Mouse (Mus musculus) liver, adult 2 months (tissue): Measurements from ENCODE around the gene Umad1. TPM values are rescaled to one million over a fixed set of nuclear protein-coding genes. Genes with fewer than 3 reads are reported as not detected.

Experiments used
- DNase-seq: peaks from one replicate; pipeline ENCODE4 v3.0.0-alpha.2; 2011; ENCODE audit warnings: low read depth, low spot score; ENCODE audit errors: extremely low read depth
- H3K27ac ChIP-seq: fragments of 200-500 bp; replicated peaks from 2 replicates; pipeline ENCODE4 v1.5.1; 2012; ENCODE audit warnings: low read depth, mild to moderate bottlenecking, control low read depth, inconsistent platforms, low read length; ENCODE audit not compliant: insufficient read depth
- H3K27me3 ChIP-seq: fragments of 200-500 bp; 2 replicates; pipeline ENCODE4 v1.6.1; 2012; ENCODE audit warnings: mild to moderate bottlenecking, moderate library complexity, low read length, inconsistent platforms; ENCODE audit not compliant: control insufficient read depth, insufficient read depth
- H3K36me3 ChIP-seq: fragments of 200-500 bp; 2 replicates; pipeline ENCODE4 v1.6.1; 2012; ENCODE audit warnings: low read length, inconsistent platforms; ENCODE audit not compliant: control insufficient read depth, insufficient read depth
- H3K4me1 ChIP-seq: fragments of 200-500 bp; 2 replicates; pipeline ENCODE4 v1.6.1; 2011; ENCODE audit warnings: low read length; ENCODE audit not compliant: control insufficient read depth, insufficient read depth
- H3K4me3 ChIP-seq: fragments of 200-500 bp; 2 replicates; pipeline ENCODE4 v1.5.1; 2011; ENCODE audit warnings: low read depth, mild to moderate bottlenecking, control low read depth, low read length, moderate library complexity; ENCODE audit not compliant: insufficient read depth
- H3K79me2 ChIP-seq: fragments of 200-500 bp; 2 replicates; pipeline ENCODE4 v1.6.1; 2012; ENCODE audit warnings: inconsistent platforms, mild to moderate bottlenecking, low read length, moderate library complexity; ENCODE audit not compliant: control insufficient read depth, insufficient read depth
- H3K9ac ChIP-seq: fragments of 200-500 bp; 2 replicates; pipeline ENCODE4 v1.6.1; 2012; ENCODE audit warnings: low read depth, mild to moderate bottlenecking, control low read depth, inconsistent platforms, low read length
- CTCF ChIP-seq: fragments of 200-500 bp; IDR thresholded peaks from 2 replicates; pipeline ENCODE4 v1.5.1; 2011; ENCODE audit warnings: low read depth, low read length, control low read depth
- POLR2A ChIP-seq: fragments of 200-500 bp; IDR thresholded peaks from 2 replicates; pipeline ENCODE4 v1.6.1; 2011; ENCODE audit warnings: low read length, control low read depth; ENCODE audit not compliant: insufficient read depth; ENCODE audit errors: extremely low read depth
- WGBS: fragments of 180-500 bp; shearing (Covaris S2); methylation state at CpG from one replicate; pipeline ENCODE4 v1.1.7; 2018; 5-methylcytosine and 5-hydroxymethylcytosine counted together
- polyA plus RNA-seq: library from polyadenylated mRNA; depleted of rRNA; stranded (reverse); fragments of >200 nt; gene quantifications from 2 replicates; pipeline ENCODE4 v1.2.3, GENCODE M21; 2012
- total RNA-seq: library from RNA; depleted of rRNA; stranded (reverse); fragments of >200 nt; gene quantifications from 2 replicates; pipeline ENCODE4 v1.2.3, GENCODE M21; 2014

The Umad1 gene
- total and polyA plus RNA-seq, 2 experiments = 15.0 to 17.0 TPM

DNA sequence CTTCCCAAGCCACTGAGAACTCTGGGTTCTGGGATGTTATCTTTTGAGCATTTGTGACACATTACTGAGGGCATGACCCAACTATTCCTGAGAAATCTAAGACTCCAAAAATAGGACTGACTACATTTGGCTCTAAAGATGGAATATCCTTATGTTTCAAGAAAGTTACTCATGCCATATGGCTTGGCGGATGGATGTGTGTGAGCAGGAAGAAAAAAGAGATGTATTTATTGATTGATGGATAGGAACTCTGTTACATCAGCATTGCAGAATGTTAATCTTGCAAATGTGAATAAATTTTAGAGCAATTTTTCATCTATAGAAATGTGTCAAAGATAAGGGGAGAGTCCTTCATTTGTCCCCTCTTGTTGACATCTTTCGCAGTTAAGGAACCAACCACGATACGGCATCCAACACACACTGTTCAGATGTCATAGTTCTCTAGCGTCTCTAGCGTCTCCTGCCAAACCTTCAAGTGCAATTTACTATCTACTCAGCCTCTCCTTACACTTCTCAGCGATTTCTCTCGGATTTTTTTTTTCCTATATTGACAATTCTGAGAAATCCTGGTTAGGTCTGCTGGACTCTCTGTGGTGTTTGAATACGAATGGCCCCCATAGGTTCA is 171.6 kb downstream of the Umad1 start:
- Histone ChIP-seq H3K36me3 (no peaks in the 10 kb centered on the region), H3K9ac (no peak overlapping the region), H3K4me1 (peaks cover 6% of the 10 kb centered on the region), H3K4me3 (no peak overlapping the region), H3K79me2 (no peaks in the 10 kb centered on the region), H3K27ac (no peak overlapping the region), H3K27me3 (no peaks in the 10 kb centered on the region)
- TF ChIP-seq POLR2A (no peak), CTCF (no peak)
- DNase-seq = no peak
- 90% methylated on average over 9 of the region's 9 CpGs for WGBS

DNA sequence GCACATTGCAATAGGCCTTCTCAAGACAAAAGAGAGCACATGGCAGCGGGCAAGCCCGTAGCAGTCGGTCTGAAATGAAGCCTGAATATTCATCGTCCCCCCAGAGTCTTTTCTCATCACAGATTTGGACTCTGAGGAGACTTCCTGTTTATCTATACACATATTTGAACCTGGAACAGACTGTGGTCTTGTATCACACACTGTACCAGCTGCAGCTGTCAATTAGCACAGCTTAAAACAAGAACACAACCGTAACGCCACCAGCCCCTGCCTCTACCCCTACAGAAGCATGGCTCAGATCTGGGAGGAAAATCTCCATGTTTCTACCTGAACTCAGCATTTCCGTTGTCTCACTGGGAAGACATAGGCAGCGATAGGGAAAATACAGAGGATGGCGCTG is 174.1 kb downstream of the Umad1 start:
- no peak for DNase-seq
- no peaks in the 10 kb centered on the region for H3K27me3 ChIP-seq
- H3K4me1 ChIP-seq = peaks cover 6% of the 10 kb centered on the region
- H3K79me2 ChIP-seq = no peaks in the 10 kb centered on the region
- no peak for TF ChIP-seq CTCF
- TF ChIP-seq POLR2A = no peak
- H3K9ac ChIP-seq = no peak overlapping the region
- WGBS = 88% methylated on average over 9 of the region's 9 CpGs
- H3K4me3 ChIP-seq = no peak overlapping the region
- no peak overlapping the region for H3K27ac ChIP-seq
- no peaks in the 10 kb centered on the region for H3K36me3 ChIP-seq

DNA sequence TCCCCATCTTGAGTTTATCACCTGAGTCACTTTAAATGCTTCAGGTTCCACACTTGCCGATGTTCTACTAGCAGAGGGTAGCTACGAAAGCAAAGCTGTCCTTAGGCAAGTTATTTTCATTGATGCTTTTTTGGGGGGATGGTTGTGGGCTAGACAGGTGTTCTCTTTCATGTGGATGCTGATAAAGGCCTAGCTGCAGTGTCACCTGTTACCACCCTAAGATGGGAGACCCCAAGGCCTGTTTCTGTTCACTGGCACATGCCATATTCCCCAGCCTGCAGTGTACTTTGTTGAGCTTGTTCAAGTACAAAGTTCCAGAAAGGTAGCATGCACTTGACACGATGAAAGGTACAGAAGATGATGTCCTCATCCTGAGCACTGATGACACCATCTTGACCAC is 178.8 kb downstream of the Umad1 start:
- no peak overlapping the region for H3K9ac ChIP-seq
- H3K79me2 ChIP-seq = no peaks in the 10 kb centered on the region
- no peaks in the 10 kb centered on the region for H3K27me3 ChIP-seq
- no peak overlapping the region for H3K27ac ChIP-seq
- WGBS = 91% methylated on average over 3 of the region's 3 CpGs
- no peak overlapping the region for H3K4me3 ChIP-seq
- DNase-seq = no peak
- no peaks in the 10 kb centered on the region for H3K36me3 ChIP-seq
- TF ChIP-seq CTCF (no peak), POLR2A (no peak)
- no peaks in the 10 kb centered on the region for H3K4me1 ChIP-seq

DNA sequence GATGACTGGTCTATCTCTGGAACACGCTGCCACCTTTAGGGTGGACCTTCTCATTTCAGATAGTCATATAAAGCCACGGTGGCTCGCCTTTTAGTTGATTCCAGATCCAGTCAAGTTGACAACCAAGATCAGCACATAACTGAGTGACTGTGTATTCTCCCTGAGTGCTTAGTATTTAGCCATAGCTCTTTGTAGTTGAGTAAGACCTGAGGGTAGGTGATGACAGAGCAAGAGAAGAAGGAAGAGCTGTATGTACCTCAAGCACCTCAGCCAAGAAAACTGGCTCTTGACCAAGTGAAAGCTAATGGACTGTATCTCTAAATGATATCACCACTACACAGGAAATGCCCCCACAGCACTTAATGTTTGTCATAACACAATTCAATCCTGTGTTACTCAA is 182.7 kb downstream of the Umad1 start:
- 90% methylated on average over 3 of the region's 3 CpGs for WGBS
- H3K4me1 ChIP-seq = no peaks in the 10 kb centered on the region
- H3K27me3 ChIP-seq = no peaks in the 10 kb centered on the region
- TF ChIP-seq POLR2A (no peak), CTCF (no peak)
- DNase-seq = no peak
- H3K36me3 ChIP-seq = no peaks in the 10 kb centered on the region
- no peak overlapping the region for H3K4me3 ChIP-seq
- H3K79me2 ChIP-seq = no peaks in the 10 kb centered on the region
- H3K27ac ChIP-seq = no peak overlapping the region
- no peak overlapping the region for H3K9ac ChIP-seq

DNA sequence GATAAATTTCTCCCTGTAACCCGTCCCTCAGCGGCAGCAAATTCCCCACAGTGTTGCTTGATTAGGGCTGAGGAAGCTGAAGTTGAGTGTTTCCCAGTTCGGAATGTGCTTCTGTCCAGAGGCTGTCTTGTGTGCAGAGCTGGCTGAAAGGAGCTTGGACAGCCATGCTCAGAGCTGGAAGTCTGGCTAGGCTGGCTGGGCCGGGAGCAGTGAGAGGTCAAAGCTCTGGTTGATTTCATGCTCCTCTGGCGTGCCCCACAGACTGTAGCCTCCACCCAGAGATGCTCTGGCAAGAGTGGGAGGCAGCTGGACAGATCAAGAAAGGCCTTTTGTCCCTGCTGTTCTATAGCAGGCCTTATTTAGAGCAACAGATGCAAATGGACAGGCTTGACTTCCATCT is 187.7 kb downstream of the Umad1 start:
- Histone ChIP-seq H3K4me1 (no peaks in the 10 kb centered on the region), H3K4me3 (no peak overlapping the region), H3K9ac (no peak overlapping the region), H3K27ac (no peak overlapping the region), H3K27me3 (no peaks in the 10 kb centered on the region), H3K79me2 (no peaks in the 10 kb centered on the region), H3K36me3 (no peaks in the 10 kb centered on the region)
- TF ChIP-seq POLR2A (no peak), CTCF (no peak)
- 81% methylated on average over 5 of the region's 5 CpGs for WGBS
- peak; percentile 27 for DNase-seq

DNA sequence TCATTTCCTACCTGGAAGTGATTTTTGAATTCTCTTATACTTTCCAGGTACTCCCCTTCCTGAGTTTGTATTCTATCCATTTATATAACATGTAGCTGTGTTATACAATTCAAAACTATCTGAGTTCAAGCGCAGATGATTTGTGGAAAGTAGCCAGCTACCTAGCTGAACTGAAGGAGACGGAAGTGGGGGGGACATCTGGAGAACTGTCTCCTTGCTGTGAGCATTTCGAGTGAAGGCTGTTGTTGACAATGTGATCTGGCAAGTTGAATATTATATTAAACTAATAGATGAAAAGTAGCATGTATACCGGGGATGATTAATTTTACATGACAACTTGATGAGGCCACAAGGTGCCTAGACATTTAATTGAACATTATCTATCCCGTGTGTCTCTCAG is 196.5 kb downstream of the Umad1 start:
- no peaks in the 10 kb centered on the region for H3K36me3 ChIP-seq
- DNase-seq = no peak
- H3K4me3 ChIP-seq = no peak overlapping the region
- H3K27ac ChIP-seq = no peak overlapping the region
- 90% methylated on average over 5 of the region's 5 CpGs for WGBS
- peaks cover 9% of the 10 kb centered on the region; the same call in 1 of the 2 replicates for H3K4me1 ChIP-seq
- TF ChIP-seq POLR2A (no peak), CTCF (no peak)
- no peaks in the 10 kb centered on the region for H3K27me3 ChIP-seq
- no peaks in the 10 kb centered on the region for H3K79me2 ChIP-seq
- H3K9ac ChIP-seq = no peak overlapping the region
